Mouse (Mus musculus): ENCODE measurements around the gene Dclk2. TPM values are rescaled to one million over a fixed set of nuclear protein-coding genes. Genes with fewer than 3 reads are reported as not detected.

Dclk2 gene
- polyA plus RNA-seq, 1 experiment, result not detected

GRCm38 (mm10) chr3:86799041-86799440 lies 121.6 kb downstream of the Dclk2 start:
- TF ChIP-seq GATA1 (IDR thresholded peaks at IDR 0.05; ENCODE audit: low read length), result no peak

GRCm38 (mm10) chr3:86797871-86798460 lies 122.7 kb downstream of the Dclk2 start:
- TF ChIP-seq GATA1 (IDR thresholded peaks at IDR 0.05; ENCODE audit: low read length), result no peak

GRCm38 (mm10) chr3:86796716-86797115 lies 123.9 kb downstream of the Dclk2 start:
- no peak for TF ChIP-seq GATA1 (IDR thresholded peaks at IDR 0.05; ENCODE audit: low read length)

GRCm38 (mm10) chr3:86793720-86794191 lies 126.9 kb downstream of the Dclk2 start:
- TF ChIP-seq GATA1 (IDR thresholded peaks at IDR 0.05; ENCODE audit: low read length), result no peak

GRCm38 (mm10) chr3:86793264-86793663 lies 127.4 kb downstream of the Dclk2 start:
- TF ChIP-seq GATA1 (IDR thresholded peaks at IDR 0.05; ENCODE audit: low read length), result no peak

- TF ChIP-seq GATA1 (IDR thresholded peaks at IDR 0.05; ENCODE audit: low read length), result no peak
Measured at GRCm38 (mm10) chr3:86789752-86790151, 130.9 kb downstream of the Dclk2 start.

GRCm38 (mm10) chr3:86788711-86789110 lies 131.9 kb downstream of the Dclk2 start:
- TF ChIP-seq GATA1 (IDR thresholded peaks at IDR 0.05; ENCODE audit: low read length), result no peak

- TF ChIP-seq GATA1 (IDR thresholded peaks at IDR 0.05; ENCODE audit: low read length), result no peak
Measured at GRCm38 (mm10) chr3:86787423-86788123, 133.1 kb downstream of the Dclk2 start.

- TF ChIP-seq GATA1 (IDR thresholded peaks at IDR 0.05; ENCODE audit: low read length), result no peak
Measured at GRCm38 (mm10) chr3:86786845-86787351, 133.8 kb downstream of the Dclk2 start.

- TF ChIP-seq GATA1 (IDR thresholded peaks at IDR 0.05; ENCODE audit: low read length), result no peak
Measured at GRCm38 (mm10) chr3:86786280-86786679, 134.4 kb downstream of the Dclk2 start.

GRCm38 (mm10) chr3:86784930-86785329 lies 135.7 kb downstream of the Dclk2 start:
- TF ChIP-seq GATA1 (IDR thresholded peaks at IDR 0.05; ENCODE audit: low read length), result no peak

GRCm38 (mm10) chr3:86784051-86784450 lies 136.6 kb downstream of the Dclk2 start:
- no peak for TF ChIP-seq GATA1 (IDR thresholded peaks at IDR 0.05; ENCODE audit: low read length)

- no peak for TF ChIP-seq GATA1 (IDR thresholded peaks at IDR 0.05; ENCODE audit: low read length)
Measured at GRCm38 (mm10) chr3:86779704-86780103, 140.9 kb downstream of the Dclk2 start.

GRCm38 (mm10) chr3:86775444-86775828 lies 145.2 kb downstream of the Dclk2 start:
- TF ChIP-seq GATA1 (IDR thresholded peaks at IDR 0.05; ENCODE audit: low read length), result no peak

- TF ChIP-seq GATA1 (IDR thresholded peaks at IDR 0.05; ENCODE audit: low read length), result no peak
Measured at GRCm38 (mm10) chr3:86774566-86775443, 145.8 kb downstream of the Dclk2 start.

- TF ChIP-seq GATA1 (IDR thresholded peaks at IDR 0.05; ENCODE audit: low read length), result no peak
Measured at GRCm38 (mm10) chr3:86768969-86769368, 151.7 kb downstream of the Dclk2 start.

Data from G1E-ER4 (cell line).